Mouse (Mus musculus): Measurements from ENCODE around the gene Dock11.

Gene Dock11

DNA sequence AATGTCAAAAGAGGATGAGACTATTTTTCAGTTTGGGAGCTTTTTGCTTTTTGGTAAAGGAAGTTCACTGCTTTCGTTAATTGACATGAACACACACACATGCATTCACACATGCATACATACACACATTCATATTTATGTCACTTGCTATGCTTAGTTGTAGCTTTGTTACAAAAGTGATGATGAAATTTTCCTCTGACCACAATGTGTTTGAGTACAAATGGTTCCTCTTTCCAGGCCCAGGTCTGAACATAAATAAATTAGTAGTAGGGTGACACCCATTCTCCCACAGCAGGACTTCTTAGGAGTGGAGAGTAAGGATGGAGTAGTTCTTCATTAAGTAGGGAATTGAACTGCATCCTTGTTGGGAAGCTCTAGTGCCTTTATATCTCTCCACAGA lies 212.3 kb downstream of the Dock11 start:
- no peak for DNase-seq (ENCODE audit: low read depth in 1 of 2, low spot score in 2 of 2)

GRCm38 (mm10) chrX:36101318-36101717 lies 212.7 kb downstream of the Dock11 start:
- no peak for DNase-seq (ENCODE audit: low read depth in 1 of 2, low spot score in 2 of 2)

DNA sequence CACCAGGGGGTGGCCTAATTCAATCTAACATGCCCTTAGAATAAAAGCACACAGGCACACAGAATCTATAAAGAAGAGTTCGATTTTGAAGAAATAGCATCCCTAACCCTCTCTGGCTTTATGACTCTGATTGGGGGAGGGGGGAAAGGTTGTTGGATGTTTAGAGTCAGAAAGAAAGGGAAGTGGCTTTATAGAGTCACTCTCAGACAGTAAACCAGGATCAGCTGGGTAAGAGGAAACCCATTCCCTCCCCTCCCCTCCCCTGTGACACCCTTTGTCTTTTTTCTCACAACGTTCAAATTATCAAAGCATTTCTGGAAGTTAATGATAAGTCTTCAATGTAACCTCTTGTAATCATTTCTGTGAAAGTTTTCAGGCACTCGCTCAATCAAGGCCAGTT lies 220.0 kb downstream of the Dock11 start:
- DNase-seq (ENCODE audit: low read depth in 1 of 2, low spot score in 2 of 2): no peak

DNA sequence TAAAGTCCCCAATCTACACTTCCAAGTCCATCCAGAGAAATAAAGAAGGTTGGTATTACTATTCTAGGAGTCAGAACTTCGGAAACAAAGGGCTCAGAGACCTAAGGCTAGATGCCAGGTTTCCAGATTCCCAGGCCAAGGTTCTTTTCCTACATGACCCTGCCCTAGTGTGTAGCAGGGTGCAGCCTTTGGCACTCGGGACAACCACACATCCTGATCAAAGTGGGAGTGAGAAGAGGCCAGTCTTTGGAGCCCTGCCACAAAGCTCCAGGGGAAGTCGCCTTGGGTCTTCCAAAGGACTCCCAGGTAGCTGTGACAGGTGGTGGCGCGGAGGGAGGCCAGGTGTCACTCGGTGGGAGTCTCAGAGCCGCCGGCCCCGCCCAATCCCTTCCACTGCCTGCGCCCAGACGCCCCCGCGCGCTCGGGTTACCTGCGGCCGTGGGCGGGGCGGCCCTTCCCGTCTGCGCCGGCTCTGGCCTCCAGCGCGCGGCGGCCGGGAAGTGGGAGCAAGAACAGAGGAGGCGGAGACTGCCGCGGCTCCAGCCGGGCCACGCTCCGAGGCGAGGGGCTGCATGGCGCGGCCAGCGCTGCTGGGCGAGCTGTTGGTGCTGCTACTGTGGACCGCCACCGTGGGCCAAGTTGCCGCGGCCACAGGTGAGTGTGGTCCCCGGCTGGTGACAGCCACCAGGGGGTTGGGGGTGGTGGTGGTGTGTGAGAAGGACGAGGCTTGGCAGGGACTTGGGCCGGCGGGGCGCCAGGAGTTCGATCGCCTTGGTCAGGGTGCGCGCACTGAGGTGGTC lies 223.2 kb downstream of the Dock11 start, which contains the start of gene Il13ra1:
Gene Il13ra1 (plus strand): TSS at position 489 of the 800 bp plus-strand sequence.
- DNase-seq (ENCODE audit: low read depth in 1 of 2, low spot score in 2 of 2): no peak

DNA sequence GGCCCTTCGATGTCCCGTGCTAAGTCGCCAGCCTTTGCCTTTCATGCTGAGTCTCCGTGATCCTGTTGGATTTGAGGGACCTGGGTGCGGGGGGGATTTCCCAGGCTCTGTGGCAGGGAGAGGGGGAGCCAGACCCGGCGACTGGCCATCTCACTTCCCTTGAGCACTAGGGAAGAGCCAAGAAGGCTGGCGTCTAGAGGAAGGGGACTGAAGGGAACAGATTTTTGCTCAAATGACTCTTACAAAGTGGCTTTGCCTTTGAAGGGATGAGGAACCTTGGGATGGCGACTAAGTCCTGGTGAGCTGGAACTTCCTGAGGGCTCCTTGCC lies 223.8 kb downstream of the Dock11 start:
- peak in 1 of 2 experiments; percentile 18 for DNase-seq (ENCODE audit: low read depth in 1 of 2, low spot score in 2 of 2)

- no peak for DNase-seq (ENCODE audit: low read depth in 1 of 2, low spot score in 2 of 2)
Measured at GRCm38 (mm10) chrX:36115171-36115570, 226.5 kb downstream of the Dock11 start.

Data from monocyte, adult 2 months (primary cell).